Mouse (Mus musculus) kidney, adult 9 months (tissue): ENCODE results near the gene Wfdc2.
A peak's percentile ranks its signal among the peaks of the same experiment; 100 is the strongest.

Source experiments
- DNase-seq: peaks from one replicate; pipeline ENCODE4 v3.0.0; 2022

Wfdc2 gene

DNA sequence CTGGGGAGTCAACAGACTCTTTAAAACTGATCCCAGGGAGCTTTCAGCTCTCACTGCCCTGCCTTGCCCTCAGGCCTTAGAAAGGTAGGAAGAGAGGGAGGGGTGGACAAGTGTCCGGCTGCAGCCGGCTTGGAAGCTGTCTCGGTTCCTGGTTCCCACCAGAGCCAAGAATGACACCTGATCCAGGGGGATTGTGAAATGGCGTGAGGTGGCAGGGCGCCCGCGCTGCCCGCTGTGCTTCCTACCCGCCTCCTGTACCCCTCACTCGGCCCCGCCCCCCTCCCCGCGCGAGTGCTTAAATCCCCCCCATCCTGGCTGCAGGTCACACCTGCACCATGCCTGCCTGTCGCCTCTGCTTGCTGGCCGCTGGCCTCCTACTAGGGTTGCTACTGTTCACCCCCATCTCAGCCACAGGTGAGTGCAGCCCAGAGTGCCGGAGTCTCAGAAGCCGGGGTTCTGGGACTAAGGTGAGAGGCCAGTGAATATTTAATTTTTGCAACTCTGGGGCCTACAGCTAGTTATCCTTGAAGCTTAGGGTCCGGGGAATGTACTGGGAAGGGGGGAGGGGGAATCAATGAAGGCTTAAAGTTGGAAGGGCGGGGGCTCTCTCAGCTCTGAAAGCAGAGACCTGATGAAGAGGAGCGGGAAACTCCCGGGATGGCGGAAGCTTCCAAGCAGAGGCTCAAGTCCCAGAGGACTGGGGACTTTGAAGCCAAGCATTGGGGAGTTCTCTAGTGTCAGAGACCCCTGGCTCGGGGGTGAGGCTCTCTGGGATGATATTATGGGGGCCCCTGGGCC, at the start of gene Wfdc2:
Gene Wfdc2 (plus strand): TSS at position 23 of the 798 bp plus-strand sequence.
- DNase-seq: peak; percentile 65

DNA sequence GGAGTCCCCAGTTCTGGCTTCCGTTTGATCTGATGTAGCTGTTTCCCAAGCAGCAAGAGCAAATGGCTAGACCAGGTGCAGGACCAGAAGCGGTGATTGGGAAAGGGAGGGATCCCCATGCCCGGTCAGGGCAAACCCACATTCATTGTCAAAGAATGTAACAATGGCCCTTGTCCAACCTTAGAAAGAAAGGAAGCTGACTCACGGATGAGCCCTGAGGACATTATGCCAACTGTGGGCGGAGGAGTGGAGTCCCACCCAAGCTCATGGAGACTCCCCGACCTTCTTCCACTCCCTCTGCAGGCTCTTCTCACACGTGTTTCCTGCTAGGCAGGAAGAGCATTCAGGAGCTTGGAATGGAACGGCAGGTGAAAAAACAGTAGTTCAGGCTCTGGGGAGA, 48.8 kb upstream of the Wfdc2 start:
- peak; percentile 63 for DNase-seq

DNA sequence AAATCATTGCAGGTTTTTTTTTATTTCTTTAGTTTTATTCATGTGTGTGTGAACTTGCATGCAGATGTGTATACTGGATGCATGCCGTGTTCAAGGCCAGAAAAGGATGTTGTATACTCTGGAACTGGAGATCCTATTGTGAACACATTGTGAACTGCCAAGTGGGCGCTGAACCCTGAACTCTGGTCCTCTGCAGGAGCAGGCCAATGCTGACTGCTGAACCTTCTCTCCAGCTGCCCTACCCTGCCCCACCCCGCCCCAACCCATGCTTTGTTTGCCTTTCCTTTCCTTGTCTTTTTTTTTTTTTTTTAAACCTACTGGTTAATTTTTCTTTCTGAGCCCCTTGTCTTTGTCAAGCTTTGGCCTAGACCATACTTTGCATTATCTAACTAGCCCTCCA, 47.3 kb upstream of the Wfdc2 start:
- no peak for DNase-seq

DNA sequence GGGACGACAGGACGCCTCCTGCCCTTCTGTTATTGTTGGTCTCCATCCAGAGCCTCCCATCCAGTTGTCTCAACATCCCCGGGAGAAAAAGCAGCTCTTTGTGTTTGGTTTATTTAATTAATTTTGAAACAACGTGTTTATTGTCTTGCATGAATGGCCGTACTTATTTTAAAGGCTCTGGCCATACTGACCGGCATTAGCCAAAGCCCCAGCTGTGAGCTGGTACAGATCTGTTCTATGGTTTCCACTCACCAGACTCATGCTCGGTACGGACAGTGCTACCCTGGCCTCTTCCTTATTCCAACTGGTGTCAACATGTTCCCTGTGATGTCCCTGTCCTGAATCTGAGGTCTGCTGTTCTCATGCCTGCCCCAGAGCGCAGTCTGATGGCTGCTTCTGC, 46.3 kb upstream of the Wfdc2 start:
- DNase-seq: no peak

DNA sequence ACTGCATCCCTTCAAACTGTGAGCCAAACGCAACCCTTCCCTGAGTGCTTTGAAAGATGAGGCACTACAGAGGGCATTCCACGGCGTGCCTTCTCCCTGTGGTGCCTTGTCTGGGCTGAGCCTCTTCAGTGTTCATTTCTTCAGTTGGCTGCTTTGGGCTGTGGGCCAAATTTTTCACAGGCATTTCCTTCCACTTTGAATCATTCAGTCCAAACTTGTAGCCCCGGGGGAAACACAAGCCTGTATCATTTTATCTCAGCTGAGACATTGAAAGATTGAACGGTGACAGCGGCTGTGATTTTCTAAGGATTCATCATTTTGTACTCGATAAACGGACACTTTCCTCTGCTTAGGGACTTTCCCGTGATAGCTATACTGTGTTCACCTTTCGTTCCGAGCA, 45.6 kb upstream of the Wfdc2 start:
- DNase-seq: no peak

DNA sequence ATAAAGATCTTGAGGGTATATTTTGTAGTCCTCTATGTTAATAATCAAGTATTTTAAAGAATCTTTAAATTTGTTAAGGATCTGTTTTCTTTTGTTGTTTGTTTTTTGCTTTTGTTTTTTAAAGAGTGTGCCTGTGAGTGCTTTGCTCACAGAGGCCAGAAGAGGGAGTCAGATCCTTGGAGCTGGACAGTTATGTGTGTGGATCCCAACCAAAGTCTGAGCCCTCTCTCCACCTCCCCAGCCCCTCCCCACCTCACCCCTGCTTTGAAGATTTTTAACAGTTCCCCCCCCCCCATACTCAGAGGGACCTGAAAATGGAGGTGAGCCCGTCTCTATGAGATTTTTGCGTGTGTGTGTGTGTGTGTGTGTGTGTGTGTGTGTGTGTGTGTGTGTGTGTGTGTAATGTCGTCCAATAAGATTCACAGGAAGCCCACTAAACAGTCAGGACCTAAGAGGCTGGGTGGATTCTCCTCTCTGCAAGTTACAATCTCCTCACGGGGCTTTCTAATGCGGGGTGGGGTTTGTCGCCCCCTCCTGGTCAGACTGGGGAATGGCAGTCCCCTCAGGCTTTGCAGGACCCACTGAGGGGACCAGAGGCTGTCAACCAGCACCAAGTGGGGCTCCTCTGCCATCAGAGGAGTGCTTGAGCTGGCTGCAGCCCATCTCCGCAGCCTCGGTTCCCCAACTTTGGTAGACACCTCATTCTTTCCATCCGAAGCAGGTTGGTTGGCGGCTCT, 44.6 kb upstream of the Wfdc2 start:
- peak; percentile 81 for DNase-seq

DNA sequence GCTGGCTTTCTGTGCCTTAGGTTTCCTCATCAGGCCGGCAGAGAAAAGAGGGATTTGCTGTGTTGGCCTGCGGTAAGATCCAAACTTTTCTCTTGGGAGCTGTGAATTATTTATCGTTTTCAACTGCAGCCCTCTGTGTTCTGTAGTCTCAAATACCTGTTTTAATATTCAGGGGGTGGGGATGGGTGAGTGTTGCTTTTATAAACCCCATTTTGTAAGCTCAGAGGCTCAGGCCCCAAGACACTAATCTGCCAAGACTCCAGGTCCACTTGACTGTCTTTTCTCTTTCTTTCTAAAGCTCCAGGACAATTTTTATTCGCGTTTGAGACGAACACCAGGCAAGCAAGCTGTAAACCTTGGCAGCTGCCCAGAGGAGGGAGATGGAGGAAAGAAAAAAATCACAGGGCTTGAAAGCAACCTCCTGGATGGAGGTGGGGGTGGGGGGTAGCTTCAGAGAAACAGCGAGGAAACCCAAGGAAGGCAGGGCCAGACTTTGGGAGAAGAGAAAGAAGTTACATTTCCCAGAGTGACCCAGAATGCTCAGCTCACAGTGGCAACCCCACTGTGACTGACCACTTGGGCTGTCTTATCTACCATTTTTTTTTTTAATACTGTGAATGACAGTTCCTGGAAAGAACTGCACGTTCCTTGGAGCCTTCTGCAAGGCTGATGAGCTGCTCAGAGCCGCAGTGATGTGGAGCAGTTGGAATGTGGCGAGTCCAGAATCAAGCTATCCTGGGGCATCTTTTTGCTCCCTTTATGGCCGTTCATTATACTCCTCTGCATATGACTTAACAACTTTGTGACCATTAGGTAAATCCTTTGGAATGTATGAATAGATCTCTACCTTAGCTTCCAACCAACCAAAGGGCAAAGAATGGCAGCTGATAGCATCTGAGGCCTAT, 43.7 kb upstream of the Wfdc2 start:
- DNase-seq: no peak

DNA sequence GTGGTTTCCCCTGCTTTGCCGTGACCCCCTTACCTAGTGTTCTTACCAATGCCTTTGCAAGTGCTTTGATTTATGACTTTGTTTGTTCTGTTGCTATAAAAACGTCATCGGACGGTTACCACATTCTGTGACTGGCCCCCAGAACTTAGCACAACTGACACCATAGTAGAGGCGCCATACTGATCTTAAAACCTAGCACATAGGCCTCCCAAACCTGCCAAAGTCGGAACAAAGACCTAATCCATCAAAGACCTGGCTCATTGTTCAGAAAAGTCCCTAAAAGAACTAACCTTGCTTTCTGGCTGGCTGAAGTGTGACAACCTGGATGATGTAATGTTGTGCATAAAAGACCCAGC, 43.1 kb upstream of the Wfdc2 start:
- DNase-seq: no peak

DNA sequence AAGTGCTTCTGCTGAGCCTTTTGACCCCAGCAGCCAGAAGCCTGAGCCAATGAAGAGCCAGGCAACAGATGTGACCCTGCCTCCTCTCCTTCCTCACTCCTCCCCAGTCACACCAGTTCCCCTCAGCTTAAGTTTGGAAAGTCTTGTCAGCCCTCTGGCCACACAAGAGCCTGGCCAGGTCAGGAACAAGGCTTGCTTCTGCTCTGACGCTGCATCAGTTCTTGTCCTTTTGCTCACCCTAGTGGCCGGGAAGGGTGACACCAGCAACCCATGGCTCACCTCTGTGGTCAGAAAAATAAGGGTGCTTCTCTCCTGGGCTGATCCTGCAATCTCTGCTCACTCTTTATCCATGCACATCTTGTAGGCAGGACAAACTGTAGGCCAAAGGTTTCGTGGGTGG, 41.4 kb upstream of the Wfdc2 start:
- DNase-seq: peak; percentile 74

DNA sequence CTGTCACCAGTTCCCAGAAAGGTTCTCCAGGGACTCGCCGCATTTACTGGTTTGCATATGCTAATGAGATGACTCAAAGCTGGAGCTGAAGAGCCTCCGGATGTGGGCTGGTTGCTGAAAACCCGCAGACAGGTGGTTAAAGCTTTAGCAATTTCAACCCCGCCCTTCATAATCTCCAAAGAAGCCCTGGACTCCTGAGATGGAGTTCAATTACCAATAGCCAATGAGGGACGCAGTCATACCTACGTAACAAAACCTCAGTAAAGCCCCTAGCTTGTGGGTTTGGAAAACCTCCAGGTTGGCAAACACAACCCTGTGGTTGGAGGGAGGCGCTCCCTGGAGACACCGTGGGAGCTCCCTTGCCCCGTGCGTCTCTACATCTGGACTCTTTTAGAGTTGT, 40.4 kb upstream of the Wfdc2 start:
- no peak for DNase-seq

DNA sequence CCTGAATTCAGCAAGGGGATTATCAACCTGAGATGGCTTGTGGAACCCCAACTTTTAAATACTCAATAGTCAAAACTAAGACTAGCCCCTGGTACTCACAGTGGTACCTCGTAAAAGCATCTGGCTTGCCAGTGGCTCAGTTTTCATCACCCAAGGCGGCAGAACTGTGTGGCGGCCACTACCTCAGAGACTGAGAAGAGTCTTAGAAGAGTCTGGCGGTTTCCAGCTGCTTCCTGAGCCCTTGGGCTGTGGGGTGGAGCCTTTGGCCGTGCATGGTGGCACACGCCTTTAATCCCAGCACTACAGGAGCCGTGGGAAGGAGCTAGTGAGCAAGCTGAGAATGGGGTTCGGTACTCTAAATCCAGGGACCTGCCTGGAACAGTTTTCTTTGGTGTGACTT, 39.9 kb upstream of the Wfdc2 start:
- DNase-seq: no peak

DNA sequence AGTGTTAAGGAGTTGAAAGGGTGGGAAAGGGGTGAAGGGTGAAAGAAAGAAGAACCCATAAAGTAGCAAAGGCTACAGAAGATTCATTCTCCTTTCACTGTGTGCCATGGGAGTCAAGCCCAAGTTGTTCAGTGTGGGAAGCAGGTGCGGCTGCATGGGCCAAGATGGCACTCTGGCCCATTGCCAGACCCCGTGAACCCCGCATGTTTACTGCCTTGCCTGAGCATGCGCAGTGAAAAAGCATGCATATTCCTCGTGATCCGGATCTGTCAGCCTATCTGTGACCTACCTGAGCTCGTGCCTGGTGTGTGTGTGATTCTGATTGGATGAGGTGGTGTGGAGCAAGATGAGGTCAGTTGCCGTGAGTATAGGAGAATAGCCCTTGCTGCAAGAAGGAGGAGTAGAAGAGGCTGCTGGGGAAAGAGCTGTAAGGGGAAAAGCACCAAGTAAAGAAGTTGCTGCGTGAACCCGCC, 38.9 kb upstream of the Wfdc2 start:
- no peak for DNase-seq

DNA sequence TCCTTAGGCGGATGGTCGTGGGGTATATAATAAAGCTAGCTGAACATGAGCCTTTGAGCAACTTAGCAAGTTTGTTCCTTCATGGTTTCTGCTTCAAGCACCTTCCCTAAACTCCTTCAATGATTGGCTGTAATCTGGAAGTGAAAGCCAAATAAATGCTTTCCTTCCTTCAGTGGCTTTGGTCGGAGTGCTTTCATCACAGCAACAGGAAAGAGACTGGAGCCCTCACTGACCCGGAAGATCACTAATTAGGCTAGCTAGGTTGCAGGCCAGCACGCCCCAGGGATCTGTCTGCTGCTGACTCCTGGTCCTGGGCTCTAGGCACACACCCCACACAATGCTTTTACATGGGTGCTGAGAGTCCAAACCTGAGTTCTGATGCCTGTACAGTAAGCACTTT, 33.7 kb upstream of the Wfdc2 start:
- DNase-seq: no peak

DNA sequence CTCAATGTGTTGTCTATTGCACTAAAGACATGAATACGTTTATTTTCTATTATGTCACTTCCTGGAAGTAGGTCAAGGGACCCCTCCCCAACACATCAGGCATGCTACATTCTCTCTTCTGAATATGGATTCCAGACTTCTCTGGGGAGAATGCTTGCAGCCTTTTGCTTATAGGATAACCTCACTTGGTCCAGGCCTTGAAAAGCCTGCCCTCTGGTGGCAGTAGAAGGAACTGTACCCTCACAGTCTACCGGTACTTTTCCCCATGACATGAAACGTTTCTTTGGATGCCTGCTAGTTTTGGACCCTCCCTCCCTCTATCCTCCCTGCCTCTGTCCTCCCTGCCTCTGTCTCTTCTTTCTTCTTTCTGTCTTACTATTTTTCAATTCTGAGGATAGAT, 31.0 kb upstream of the Wfdc2 start:
- peak; percentile 73 for DNase-seq

DNA sequence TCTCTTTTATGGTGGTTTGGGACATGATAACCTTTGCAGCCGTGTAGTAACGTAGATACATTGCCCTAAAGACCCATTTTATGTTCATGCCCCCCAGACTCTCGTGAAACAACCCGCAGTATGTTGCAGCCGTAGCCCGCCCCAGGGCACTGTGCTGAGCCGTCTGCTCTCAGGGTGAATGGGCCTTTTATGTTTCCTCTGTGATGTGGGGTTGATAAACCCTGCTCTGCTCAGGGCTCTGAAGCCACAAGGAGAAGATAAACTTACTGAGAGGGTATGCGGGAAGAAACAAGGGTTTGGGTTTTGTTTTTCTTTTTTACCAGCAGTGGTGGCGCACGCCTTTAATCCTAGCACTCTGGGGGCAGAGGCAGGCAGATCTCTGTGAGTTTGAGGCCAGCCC, 27.9 kb upstream of the Wfdc2 start:
- no peak for DNase-seq

DNA sequence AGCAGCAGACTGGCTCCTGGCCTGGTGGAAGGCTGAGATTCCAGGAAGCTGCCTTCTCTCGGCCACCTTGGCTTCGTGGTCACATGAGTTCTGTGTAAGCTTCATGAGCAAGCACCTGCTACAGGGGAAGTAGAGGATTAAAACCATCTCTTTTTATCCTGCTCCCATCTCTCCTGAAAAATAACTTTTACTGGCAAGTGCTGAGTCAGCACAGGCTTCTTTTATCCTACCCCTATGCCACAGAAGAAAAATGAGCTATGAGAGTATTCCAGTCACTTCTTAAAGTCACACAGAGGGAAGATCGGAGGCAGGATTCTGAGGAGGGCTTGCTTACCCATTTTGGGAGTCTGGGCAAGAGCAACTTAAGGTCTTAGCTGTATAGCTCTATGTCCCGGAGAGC, 25.2 kb upstream of the Wfdc2 start:
- DNase-seq: no peak

DNA sequence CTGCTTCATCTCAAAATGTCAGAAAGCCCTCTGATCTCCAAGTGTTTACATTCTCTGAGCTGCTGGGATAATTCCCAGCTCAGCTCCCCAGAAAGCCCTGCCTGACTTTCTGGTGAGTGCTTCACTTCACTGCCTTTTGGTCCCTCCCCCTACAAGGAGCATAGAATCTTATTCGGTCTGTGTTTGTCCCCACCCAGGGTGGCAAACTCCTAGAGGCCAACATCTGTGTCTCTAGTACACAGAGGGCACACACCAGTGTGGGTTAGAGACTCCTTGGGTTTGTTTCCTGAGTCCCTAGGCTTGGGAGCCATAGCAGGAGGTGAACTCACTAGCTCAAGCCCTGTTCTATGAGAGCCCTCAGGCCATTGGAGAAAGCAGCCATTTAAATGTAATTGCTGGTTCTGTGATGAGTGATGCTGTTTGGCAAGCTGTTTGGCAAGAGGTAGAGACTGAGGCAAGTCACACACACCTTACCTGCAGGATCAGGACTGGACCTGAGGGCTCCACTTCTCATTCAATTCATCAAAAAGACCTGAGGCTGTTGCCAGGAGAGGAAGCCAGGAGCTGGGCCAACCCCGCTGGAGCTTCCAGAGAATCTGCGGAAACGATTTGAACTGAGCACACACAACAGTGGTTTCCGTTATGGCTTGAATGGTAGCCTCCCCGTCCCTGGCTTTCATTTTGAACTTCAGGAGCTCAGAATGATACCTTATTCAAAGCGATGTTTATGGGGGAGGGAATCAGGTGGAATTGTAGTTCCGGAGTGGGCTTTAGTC, 21.4 kb upstream of the Wfdc2 start:
- peak; percentile 44 for DNase-seq

DNA sequence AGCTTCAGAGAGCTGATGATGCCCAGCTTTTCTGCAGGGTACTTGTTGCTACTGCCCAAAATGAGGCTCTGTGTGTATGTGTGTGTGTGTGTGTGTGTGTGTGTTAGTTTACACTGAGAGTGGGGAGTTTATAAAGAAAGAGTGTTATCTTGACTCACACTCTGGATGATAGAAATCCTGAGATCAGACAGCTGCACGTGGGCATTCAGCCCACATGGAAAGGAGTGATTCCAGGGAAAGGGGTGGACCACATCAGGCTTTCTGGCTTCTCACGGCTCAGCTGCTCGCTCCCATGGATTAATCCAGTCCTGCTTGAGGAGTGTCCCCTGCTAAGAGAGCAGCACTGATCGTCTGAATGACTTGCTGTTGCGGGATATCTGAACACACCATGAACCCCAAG, 20.1 kb upstream of the Wfdc2 start:
- DNase-seq: no peak

DNA sequence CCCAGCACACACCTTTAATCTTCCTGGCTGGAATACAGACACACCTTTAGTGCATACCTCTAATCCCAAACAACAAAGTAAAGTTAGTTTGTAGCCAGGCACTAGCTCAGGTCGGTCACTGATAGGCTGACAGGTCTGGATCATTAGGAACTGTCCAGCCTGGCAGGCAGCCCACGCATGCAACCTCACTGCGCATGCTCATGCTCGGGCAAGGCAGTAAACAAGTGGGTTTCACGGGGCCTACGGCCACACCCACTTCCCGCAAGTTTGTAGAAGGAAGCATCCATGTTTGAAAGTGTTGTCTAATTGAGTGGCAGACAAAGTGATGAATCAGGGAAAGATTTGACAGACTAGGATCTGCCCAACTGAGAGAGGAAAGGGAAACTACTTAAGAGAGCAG, 19.6 kb upstream of the Wfdc2 start:
- DNase-seq: peak; percentile 28

DNA sequence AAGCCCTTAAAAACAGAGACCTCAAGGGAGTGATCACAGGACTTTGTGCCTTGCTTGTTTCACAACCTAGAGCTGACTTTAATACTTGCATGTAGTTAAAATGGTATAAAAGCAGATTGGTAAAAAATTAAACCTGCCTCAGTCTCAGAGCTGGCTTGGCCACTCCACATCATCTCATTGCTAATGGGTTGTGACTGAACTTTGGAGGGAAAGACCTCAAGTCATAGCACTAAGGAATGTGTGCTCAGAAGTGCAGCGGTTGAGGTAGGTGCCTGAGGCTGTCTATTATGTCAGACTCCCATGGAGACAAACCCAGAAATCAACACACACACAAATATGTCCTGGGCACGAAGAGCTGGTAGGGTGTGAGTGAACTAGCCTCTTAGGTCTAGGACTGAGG, 18.5 kb upstream of the Wfdc2 start:
- peak; percentile 84 for DNase-seq

DNA sequence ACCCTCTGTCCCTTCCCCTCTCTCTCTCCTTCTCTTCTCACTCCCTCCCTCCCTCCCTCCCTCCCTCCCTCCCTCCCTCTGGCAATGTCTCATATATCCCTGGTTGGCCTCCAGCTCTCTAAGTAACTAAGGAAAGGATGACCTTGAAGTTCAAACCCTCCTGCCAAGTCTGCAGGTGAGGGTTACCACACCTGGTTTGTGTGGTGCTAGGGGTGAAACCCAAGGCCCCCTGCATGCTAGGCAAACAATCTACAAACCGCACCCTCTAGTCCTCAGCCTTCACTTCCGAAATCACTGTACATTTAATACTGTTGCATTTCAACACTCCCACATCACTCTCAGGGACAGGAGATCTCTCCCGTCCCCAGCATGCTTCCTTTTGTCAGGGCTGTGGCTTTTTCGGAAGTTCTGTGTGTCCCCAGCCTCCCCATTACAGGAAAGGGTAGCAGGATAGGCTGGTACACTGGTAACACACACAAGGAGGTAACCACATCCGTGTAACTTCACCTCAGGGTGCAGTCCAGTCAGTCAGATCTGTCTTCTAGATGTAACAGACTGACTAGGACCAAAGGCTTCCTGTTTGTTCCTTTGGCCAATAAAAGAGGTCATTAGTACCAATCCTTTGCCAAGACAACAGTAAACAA, 17.6 kb upstream of the Wfdc2 start:
- DNase-seq: no peak

DNA sequence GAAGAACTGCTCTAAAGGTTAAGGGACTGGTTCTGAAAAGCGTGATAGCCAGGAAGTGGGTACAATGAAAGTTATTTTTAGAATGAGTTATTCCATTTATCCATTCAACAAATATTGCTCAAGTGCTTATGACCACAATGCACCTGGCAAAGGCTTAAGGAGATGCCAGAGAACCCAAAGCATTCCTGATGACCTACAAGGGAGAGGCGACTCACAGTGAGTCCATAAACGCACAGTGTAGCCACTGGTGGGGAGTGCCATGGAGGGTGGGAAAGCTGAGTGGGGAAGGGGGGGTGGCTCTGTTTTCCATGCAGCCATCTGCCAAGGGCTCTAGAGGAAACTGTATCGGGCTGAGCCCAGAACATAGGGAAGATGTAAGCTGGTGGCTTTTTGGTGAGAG, 12.9 kb upstream of the Wfdc2 start:
- DNase-seq: no peak
